Mouse (Mus musculus) cerebellum, adult 11 months (tissue): ENCODE results near the gene Blmh.
A peak's percentile ranks its signal among the peaks of the same experiment; 100 is the strongest.

Experiments used
- DNase-seq: peaks from one replicate; pipeline ENCODE4 v3.0.0; 2022

Gene Blmh

GRCm38 (mm10) chr11:76924759-76925236 lies at the start of gene Blmh:
Gene Blmh, plus strand, starts transcription at chr11:76924809.
- DNase-seq = no peak

GRCm38 (mm10) chr11:76879816-76880215 lies 44.8 kb upstream of the Blmh start:
- DNase-seq = no peak

- no peak for DNase-seq
Observed at GRCm38 (mm10) chr11:76884451-76884850, 40.2 kb upstream of the Blmh start.

- no peak for DNase-seq
Observed at GRCm38 (mm10) chr11:76889339-76890164, 35.1 kb upstream of the Blmh start.

DNA sequence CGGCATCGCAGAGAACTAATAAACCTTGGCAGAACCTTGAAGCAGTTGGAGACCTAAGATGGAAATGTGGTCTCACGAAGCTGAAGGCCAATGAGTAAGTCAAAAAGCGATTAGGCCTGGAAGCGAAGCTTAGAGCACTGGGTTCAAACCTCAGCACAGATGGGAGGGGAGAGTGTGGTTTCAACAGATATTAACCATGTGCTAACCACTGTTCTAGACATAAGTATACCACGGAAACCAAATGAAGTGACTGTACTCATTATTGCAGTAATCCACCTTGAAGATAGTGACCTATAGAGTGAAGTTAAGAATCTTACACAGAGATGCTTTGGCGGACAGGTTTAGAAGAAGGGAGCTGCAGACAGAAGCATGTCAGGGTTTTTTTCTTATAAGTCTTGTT lies 33.4 kb upstream of the Blmh start:
- no peak for DNase-seq

DNA sequence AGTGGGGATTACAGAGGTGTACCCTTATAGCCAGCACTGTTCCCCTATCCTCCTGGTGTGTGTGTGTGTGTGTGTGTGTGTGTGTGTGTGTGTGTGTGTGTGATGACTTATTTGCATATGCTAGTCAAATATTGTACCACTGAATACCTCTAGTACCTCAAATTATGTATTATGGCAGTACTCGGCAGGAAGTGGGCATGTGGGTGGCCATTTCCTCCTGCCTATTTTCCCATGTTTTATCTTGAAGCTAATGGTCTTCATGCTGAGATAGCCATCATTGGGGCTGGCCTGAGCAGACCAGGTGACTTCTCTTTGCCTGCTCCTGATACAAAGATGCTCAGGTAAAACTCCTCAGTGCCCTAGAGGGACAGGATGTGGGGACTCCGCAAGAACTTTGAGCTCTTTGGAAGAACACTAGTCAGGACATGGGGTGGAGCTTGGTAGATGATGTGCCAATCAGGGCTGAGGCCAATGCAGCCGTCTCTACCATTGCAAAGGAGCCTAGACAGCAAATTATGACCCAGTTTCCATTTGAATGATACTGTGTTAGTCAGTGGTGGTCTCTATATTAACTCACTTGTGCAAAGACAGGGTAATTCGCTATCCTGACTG lies 32.8 kb upstream of the Blmh start:
- DNase-seq = no peak

DNA sequence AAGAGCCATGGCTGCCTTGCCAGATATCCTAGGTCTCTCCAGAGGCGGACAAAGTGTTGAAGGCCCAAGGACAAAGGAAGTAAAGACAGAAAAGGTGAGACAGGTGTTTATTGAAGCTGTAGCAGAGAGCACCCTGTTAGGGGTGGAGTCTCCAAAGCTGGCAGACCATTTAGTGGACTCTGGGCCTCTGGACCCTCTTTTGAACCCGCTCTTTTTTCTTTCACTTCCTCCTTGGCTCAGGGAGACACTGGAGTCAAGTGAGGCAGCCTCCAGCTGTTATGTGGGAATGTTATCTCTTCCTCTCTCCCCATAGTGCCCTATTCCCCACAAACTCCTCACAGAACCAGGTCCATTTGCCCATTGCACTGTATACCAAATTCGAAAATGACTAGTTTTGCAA lies 31.6 kb upstream of the Blmh start:
- no peak for DNase-seq

- DNase-seq = no peak
Observed at GRCm38 (mm10) chr11:76893570-76893969, 31.0 kb upstream of the Blmh start.

- DNase-seq = peak; percentile 53
Observed at GRCm38 (mm10) chr11:76894240-76894639, 30.4 kb upstream of the Blmh start.

DNA sequence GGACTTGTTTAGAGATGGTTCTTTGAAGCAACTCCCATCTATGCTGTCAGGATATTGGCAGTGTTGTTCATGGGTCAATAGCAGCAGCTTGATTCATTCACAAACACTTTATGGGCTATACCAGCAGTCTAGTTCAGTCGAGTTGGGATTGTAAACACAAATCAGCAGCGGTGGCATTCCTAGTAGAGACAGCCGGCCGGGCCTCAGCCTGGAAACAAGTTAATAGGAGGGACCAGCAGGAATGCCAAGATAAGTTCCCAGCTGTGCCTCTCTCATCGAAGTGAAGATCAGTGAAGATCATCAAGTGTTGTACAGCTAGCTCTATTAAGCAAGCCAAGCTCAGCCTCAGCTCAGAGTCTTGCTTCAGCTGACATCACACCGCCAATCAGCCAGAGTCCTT lies 28.2 kb upstream of the Blmh start:
- DNase-seq = no peak

GRCm38 (mm10) chr11:76897126-76897525 lies 27.5 kb upstream of the Blmh start:
- no peak for DNase-seq

DNA sequence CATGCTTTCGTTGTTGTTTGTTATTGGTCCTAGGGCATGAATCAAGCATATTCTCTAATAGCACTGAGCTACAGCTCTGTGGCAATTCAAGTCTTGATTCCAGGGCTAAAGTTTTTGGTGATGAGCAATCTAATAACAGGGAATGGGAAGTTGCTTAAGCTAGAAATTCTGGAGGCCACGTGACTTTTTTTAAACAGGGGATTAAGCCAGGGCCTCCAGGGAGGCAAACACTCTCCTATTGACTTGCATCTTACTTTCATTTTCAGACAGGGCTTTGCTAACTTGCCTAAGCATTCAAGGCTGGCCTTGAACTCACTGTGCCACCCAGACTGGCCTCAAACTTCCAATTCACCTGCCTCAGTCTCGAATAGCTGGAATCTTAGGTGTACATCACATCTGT lies 26.7 kb upstream of the Blmh start:
- DNase-seq = no peak

DNA sequence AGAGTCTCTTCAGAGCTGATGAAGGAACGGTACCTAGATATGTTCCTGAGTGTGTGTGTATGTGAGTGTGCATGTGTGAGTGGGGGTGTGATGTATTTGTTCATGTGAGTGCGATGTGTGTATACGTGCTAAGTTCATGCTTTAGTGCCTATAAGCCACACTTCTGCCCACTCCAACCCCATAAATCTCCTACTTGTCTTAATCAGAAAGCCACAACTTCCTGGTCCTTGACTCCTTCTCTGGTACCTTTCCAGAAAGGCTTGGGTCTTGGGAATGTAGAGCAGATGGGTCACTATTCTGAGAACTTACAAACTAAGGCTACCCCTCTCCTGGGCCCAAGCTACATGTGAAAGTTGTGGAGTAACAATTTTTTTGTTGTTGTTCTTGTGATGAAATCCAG lies 25.9 kb upstream of the Blmh start:
- DNase-seq = no peak

DNA sequence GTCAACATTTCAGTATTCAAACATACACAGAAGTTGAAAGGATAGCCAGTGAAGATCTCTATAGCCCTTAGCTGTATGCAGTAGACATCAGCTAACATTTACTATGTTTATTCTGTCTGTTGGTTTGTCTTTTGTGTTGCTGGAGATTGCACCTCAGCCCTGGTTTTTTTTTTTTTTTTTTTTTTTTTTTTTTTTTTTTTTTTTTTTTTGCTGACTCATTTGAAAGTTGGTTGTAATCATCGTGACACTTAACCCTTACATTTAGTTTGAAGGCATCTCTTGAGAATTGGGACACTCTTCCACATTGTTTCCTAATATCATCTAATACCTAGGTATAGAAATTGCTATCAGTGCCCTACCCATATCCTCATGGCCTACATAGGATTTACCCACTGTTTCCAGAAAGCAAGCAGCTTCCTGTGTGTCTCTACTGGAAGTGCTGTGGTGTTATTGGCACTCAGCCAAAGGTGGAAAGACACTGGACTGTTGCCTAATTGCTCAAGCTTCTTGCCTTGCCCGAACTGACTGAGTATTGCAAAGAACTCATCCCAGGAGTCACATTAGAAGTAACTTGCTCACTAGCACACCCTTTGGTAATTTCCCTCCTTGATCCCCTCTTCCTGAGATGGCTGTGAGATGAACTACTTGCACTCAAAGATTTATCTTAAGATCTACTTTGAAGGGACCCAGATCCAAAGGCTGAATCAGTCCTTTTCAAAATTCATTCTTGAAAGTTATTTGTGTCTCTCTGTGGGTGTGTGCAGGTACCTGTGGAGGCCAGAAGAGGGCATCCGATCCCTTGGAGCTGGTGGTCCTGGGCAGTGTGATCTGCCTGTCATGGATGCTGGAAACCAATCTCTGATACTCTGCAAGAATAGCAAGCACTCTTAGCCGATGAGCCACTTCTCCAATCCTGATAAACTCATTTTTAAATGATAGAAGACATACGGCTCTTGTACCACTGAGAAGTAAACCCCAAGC lies 24.6 kb upstream of the Blmh start:
- DNase-seq = no peak

- DNase-seq = no peak
Observed at GRCm38 (mm10) chr11:76901579-76902361, 22.8 kb upstream of the Blmh start, which contains the start of gene Tmigd1. Gene Tmigd1, plus strand, starts transcription at chr11:76902159.

- no peak for DNase-seq
Observed at GRCm38 (mm10) chr11:76904340-76904739, 20.3 kb upstream of the Blmh start.

GRCm38 (mm10) chr11:76908651-76909050 lies 16.0 kb upstream of the Blmh start:
- DNase-seq = no peak

GRCm38 (mm10) chr11:76911325-76912054 lies 13.1 kb upstream of the Blmh start:
- no peak for DNase-seq

DNA sequence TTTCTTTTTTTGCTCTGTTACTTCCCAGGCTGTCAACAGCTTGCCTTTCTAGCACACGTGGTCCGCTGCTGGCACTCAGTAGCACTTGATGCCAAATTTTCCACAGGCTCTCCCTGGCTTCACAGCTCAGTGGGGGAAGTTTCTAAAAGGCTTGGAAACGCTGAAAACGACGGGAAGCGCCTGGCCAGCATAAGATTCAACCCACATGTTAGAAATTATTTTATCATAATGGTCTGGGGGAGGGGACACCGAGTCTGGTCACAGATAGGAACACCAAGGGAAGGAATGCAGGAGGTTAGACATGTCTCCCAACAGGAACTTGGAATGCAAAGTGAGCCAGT lies 12.6 kb upstream of the Blmh start:
- DNase-seq = no peak

- no peak for DNase-seq
Observed at GRCm38 (mm10) chr11:76914366-76914765, 10.2 kb upstream of the Blmh start.

- no peak for DNase-seq
Observed at GRCm38 (mm10) chr11:76916539-76917229, 7.9 kb upstream of the Blmh start.
